Mouse (Mus musculus) hindbrain, embryonic 11.5 days (tissue): ENCODE measurements around the gene Pla2g4d. TPM values are rescaled to one million over a fixed set of nuclear protein-coding genes. Genes with fewer than 3 reads are reported as not detected.
"Not testable (repeated sequence)": the region's sequence is repeated elsewhere in the genome, so short reads cannot be mapped to it uniquely, and the experiment has no call there.

Experiments used
- ATAC-seq: fragments of 200-750 bp; cut with Nextera tagmentation; 2 replicates; pipeline ENCODE4 v1.8.0; 2017; ENCODE audit warnings: mild to moderate bottlenecking, moderate TSS enrichment, moderate library complexity; ENCODE audit not compliant: low FRiP score
- DNase-seq: peaks from one replicate; pipeline ENCODE4 v3.0.0-alpha.2; 2015; ENCODE audit warnings: low spot score
- H3K27ac ChIP-seq: fragments of 300-500 bp; sonication (generic); 2 replicates; pipeline ENCODE4 v1.5.1; 2014; ENCODE audit warnings: mild to moderate bottlenecking, low read depth, low read length
- H3K27me3 ChIP-seq: fragments of 300-500 bp; sonication (generic); 2 replicates; pipeline ENCODE4 v1.6.1; 2014; ENCODE audit warnings: mild to moderate bottlenecking, low read length, moderate library complexity, mixed read lengths; ENCODE audit not compliant: control insufficient read depth, insufficient read depth
- H3K36me3 ChIP-seq: fragments of 300-500 bp; sonication (generic); 2 replicates; pipeline ENCODE4 v1.6.1; 2014; ENCODE audit warnings: mild to moderate bottlenecking, low read length, moderate library complexity, mixed read lengths; ENCODE audit not compliant: control insufficient read depth, insufficient read depth
- H3K4me1 ChIP-seq: fragments of 300-500 bp; sonication (generic); replicated peaks from 2 replicates; pipeline ENCODE4 v1.6.1; 2014; ENCODE audit warnings: low read length, mixed read lengths; ENCODE audit not compliant: control insufficient read depth, insufficient read depth
- H3K4me2 ChIP-seq: fragments of 300-500 bp; sonication (generic); replicated peaks from 2 replicates; pipeline ENCODE4 v1.6.1; 2014; ENCODE audit warnings: mild to moderate bottlenecking, low read depth, low read length
- H3K4me3 ChIP-seq: fragments of 300-500 bp; sonication (generic); 2 replicates; pipeline ENCODE4 v1.5.1; 2014; ENCODE audit warnings: low read depth, low read length
- H3K9ac ChIP-seq: fragments of 300-500 bp; sonication (generic); 2 replicates; pipeline ENCODE4 v1.6.1; 2014; ENCODE audit warnings: low read depth, low read length
- H3K9me3 ChIP-seq: fragments of 300-500 bp; sonication (generic); 2 replicates; pipeline ENCODE4 v1.6.1; 2016; ENCODE audit warnings: low read length; ENCODE audit not compliant: control insufficient read depth
- WGBS: fragments of 180-500 bp; shearing (Covaris S2); extraction: QIAGEN DNeasy Blood & Tissue Kit; methylation state at CpG from one replicate; pipeline ENCODE4 v1.1.7; 2014; 5-methylcytosine and 5-hydroxymethylcytosine counted together
- polyA plus RNA-seq: library from polyadenylated mRNA; unstranded; fragments of >200 nt; fragmentation: Nextera tagmentation; extraction: Ambion mirVana; gene quantifications from 2 replicates; pipeline ENCODE4 v1.2.1, GENCODE M21; 2014

The Pla2g4d gene
- polyA plus RNA-seq, 1 experiment from 2014 or later: 0.09 TPM

DNA sequence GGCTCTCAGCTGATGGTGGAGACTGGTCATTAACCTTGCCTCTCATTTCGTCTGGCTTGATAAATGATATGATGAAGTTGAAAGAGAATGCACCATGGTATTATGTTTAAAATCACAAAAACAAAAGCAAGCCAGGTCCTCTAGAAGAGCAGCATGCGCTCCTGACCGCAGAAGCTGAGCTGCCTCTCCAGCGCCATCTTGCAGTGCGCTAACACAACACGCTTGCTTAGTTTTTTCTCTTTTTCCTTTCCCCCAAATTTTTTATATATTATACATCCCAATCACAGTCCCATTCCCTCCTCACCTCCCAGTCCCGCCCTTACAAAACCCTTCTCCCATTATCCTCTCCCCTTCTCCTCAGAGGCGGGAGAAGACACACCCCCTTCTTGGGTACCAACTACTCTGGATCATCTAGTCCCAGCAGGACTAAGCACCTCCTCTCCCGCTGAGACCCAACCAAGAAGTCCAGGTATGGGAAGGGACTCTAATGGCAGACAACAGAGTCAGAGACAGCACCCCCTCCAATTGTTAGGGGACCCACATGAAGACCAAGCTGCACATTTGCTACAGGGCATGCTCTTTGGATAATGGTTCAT lies 43.5 kb downstream of the Pla2g4d start:
- H3K9me3 ChIP-seq: no peaks in the 10 kb centered on the region
- peak overlapping the region; percentile 64 for H3K4me2 ChIP-seq
- no peaks in the 10 kb centered on the region; the same call in 1 of the 2 replicates for H3K27me3 ChIP-seq
- peak overlapping the region; percentile 38 for H3K4me3 ChIP-seq
- no peak for ATAC-seq
- WGBS: 12% methylated on average over 9 of the region's 9 CpGs
- H3K36me3 ChIP-seq: no peaks in the 10 kb centered on the region
- no peak overlapping the region for H3K27ac ChIP-seq
- DNase-seq: no peak
- H3K4me1 ChIP-seq: no peaks in the 10 kb centered on the region
- peak overlapping the region; percentile 48 for H3K9ac ChIP-seq

DNA sequence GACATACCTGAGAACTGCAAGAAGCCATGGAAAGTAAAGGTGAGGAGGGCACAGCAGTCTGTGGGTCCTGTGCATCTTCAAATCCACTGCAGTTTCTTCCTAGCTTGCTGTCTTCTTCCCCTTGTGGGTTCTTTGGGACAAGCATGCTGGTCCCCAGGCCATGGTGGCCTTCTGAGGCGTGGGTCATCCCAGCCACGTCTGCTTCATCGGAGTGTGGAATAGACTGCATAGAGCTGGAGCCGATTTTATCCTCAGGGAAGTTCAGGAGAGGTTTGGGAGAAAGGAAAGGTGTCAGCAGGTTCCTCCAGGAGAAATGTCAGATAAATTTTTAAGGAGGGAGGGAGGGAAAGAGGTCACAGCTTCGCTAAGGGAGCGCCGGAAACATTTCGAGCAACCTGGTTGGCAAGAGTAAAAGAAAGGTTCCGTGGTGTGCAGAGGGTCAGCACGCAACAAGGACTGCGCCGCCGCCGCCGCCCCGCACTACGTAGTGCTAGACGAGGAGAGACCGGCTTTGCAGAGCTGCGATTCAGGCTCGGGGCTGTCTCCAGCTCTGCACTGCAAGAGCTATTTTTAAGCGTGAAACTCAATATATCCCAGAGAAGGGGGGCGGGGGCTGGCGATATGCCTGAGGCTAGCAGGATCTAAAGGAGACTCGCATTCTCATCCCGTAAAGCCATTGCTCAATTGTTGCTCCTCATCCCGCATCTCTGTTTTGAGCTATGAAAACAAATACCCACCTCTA lies 44.1 kb downstream of the Pla2g4d start, which contains the start of gene Pla2g4e:
Pla2g4e (minus strand) TSS at position 657 of the 742 bp plus-strand sequence.
- Histone ChIP-seq H3K36me3 (no peaks in the 10 kb centered on the region), H3K4me3 (peak within 1 kb of the TSS; percentile 38), H3K27me3 (no peaks in the 10 kb centered on the region; the same call in 1 of the 2 replicates), H3K9ac (peak within 1 kb of the TSS; percentile 48), H3K9me3 (no peaks in the 10 kb centered on the region), H3K4me1 (no peaks in the 10 kb centered on the region), H3K27ac (no peak within 1 kb of the TSS), H3K4me2 (peak within 1 kb of the TSS; percentile 64)
- WGBS: 5% methylated on average over 27 of the region's 27 CpGs
- ATAC-seq (no peak), DNase-seq (peak; percentile 62)

DNA sequence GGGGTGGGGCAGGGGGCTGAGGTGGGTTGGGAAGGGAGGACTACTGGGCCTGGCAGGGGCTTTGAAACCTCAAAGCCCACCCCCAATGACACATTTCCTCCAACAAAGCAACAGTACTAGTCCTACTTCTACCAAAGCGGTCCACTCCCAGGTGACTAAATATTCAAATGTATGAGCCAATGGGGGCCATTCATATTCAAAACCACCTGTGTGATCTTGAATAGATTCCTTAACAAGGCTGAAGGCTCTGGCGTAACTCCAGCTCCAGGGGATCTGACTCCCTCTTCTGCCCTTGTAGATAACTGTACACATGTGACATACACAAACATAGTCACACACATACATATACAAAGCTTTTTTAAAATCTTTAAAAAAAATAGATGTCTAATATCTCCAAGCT lies 45.0 kb downstream of the Pla2g4d start:
- Histone ChIP-seq H3K36me3 (no peaks in the 10 kb centered on the region), H3K27ac (no peak overlapping the region), H3K27me3 (no peaks in the 10 kb centered on the region; the same call in 1 of the 2 replicates), H3K9ac (no peak overlapping the region), H3K4me2 (no peak overlapping the region), H3K9me3 (no peaks in the 10 kb centered on the region), H3K4me3 (no peak overlapping the region), H3K4me1 (no peaks in the 10 kb centered on the region)
- WGBS: 77% methylated on average over 2 of the region's 2 CpGs
- no peak for DNase-seq
- ATAC-seq: no peak

DNA sequence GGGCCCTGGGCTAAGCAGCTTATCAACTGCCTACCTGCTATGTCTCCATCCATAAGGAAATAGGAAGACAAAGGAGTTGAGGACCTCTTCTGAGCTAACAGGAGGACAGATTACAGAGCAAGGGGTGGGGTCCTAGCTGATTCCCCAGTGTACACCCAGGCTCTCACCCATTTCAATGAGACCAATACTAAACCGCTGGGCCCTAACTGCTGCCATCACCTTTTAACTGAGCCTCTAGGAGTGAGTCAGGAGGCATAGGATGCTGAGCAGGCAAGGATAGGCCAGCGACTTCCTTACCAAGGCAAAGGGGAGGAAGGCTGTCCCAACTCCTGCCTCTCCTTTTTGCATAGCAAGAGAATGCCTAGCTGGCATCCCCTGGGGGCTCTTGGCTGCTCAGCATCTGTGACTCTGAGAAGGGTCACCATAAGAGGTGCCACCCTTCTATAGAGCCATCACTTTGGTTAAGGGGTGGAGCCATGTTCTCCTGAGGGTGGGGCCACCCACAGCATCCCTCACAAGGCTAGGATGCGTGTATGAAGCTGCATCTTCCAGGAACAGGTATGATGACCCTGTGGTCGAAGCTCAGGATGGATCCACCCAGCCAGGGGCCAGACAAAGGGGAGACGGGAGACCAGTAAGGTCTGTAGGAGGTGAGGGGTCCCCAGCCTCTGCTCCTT lies 46.1 kb downstream of the Pla2g4d start:
- Histone ChIP-seq H3K27me3 (no peaks in the 10 kb centered on the region; the same call in 1 of the 2 replicates), H3K36me3 (no peaks in the 10 kb centered on the region), H3K4me3 (no peak overlapping the region), H3K4me1 (no peaks in the 10 kb centered on the region), H3K9ac (no peak overlapping the region), H3K9me3 (no peaks in the 10 kb centered on the region), H3K4me2 (no peak overlapping the region), H3K27ac (no peak overlapping the region)
- DNase-seq (no peak), ATAC-seq (no peak)
- WGBS: 76% methylated on average over 5 of the region's 5 CpGs

DNA sequence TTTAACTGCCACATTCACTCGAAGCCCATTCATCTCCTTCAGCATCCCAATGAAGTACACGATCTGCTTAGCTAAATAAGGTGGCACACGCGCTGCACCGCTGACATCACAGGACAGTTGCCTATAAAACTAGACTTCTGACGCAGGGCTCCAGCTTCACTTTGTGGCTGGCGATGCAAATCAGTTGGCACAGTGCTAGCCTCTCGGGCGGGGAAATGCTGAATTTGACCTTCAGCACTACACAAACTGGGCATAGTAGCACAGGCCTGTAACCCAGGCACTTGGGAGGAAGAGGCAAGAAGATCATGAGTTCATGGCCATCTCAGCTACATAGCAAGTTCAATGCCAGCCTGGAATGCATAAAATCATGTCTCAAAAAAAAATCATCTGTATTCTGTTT lies 50.3 kb downstream of the Pla2g4d start:
- WGBS: 93% methylated on average over 8 of the region's 9 CpGs
- not testable (repeated sequence) for H3K4me2 ChIP-seq, DNase-seq

DNA sequence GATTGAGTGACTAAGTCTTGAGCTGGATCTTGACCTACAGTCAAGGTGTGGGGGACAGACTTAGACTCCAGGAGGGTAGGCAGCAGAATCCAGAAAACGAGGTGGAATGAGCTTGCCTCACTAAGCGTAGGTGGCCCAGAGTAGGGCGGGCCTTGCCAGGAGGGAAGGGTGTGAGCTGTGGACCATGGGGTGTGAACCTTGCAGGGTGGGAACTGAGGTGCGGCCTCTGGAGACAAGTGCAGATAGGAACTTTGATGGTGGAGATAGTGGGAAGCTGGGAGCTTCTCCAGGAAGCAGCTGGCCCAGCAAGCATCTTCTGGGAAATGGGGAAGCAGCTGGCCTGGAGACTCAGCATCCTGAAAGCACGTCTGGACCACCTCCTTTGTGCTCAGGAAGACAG lies 51.2 kb downstream of the Pla2g4d start:
- no peaks in the 10 kb centered on the region for H3K4me1 ChIP-seq
- ATAC-seq (no peak), DNase-seq (no peak)
- no peak overlapping the region for H3K4me3 ChIP-seq
- H3K27me3 ChIP-seq: no peaks in the 10 kb centered on the region
- no peak overlapping the region for H3K4me2 ChIP-seq
- no peak overlapping the region for H3K27ac ChIP-seq
- H3K9ac ChIP-seq: no peak overlapping the region
- 68% methylated on average over 5 of the region's 5 CpGs for WGBS
- H3K36me3 ChIP-seq: no peaks in the 10 kb centered on the region
- no peaks in the 10 kb centered on the region for H3K9me3 ChIP-seq

More for the DNA sequence above, 50.3 kb downstream of the Pla2g4d start:
- not testable (repeated sequence) for H3K4me3 ChIP-seq, H3K27me3 ChIP-seq, H3K36me3 ChIP-seq, H3K4me1 ChIP-seq, H3K9ac ChIP-seq, H3K27ac ChIP-seq, ATAC-seq, H3K9me3 ChIP-seq

DNA sequence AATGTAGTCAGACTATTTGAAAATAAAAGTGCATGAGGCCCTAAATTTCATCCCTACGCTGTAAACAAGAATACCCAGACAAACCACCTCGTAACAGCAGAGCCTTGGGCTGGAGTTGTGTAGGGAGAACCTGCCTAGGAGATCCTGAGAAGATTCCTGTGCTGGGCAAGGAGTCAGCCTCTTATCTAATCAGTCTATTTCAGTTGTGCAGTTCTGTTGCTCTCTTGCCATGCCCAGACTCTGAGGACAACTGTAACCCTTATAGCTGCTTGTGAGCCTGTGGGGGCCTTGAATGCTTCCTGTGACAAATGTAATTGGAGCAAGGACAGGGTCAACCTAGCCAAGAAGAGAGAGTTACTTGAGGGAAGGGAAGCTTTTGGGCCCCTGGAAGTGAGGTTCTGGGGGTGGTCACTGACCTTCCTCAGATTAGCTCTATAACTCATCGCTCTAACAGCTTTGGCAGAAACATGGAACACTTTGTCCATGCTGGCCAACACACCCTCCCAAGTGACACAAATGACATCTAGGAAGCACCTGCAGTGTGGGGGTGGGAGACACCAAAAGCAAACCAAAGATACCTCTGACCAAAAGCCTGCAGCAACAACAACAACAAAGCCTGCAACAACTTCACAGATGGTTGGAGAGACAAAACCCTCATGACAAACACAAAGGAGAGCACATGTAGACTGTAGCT lies 52.9 kb downstream of the Pla2g4d start:
- ATAC-seq (no peak), DNase-seq (no peak)
- H3K36me3 ChIP-seq: no peaks in the 10 kb centered on the region
- no peak overlapping the region for H3K27ac ChIP-seq
- H3K27me3 ChIP-seq: no peaks in the 10 kb centered on the region
- H3K4me3 ChIP-seq: no peak overlapping the region
- H3K4me1 ChIP-seq: no peaks in the 10 kb centered on the region
- H3K9me3 ChIP-seq: no peaks in the 10 kb centered on the region
- 87% methylated on average over 3 of the region's 3 CpGs for WGBS
- no peak overlapping the region for H3K4me2 ChIP-seq
- H3K9ac ChIP-seq: no peak overlapping the region

DNA sequence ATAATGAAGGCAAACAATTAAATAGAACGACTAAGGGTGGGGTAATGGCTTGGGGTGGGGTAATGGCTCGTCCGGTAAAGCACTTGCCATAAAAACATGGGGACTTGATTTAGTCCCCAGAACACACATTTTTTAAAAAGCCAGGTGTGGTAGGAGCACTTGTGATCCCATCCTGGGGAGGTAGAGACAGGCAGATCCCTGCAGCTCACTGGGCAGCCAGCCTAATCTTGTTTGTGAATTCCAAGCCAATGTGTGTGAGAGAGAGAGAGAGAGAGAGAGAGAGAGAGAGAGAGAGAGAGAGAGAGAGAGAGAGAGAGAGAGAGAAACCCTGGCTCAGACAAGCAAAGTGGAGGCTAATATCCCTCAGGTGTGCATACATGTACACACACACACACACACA lies 53.6 kb downstream of the Pla2g4d start:
- no peak overlapping the region for H3K27ac ChIP-seq
- WGBS: 77% methylated on average over 3 of the region's 3 CpGs
- DNase-seq: no peak
- H3K4me3 ChIP-seq: no peak overlapping the region
- no peak overlapping the region for H3K4me2 ChIP-seq
- no peaks in the 10 kb centered on the region for H3K36me3 ChIP-seq
- H3K9ac ChIP-seq: no peak overlapping the region
- H3K27me3 ChIP-seq: no peaks in the 10 kb centered on the region
- no peaks in the 10 kb centered on the region for H3K9me3 ChIP-seq
- ATAC-seq: no peak
- H3K4me1 ChIP-seq: no peaks in the 10 kb centered on the region
